Mouse (Mus musculus): ENCODE results near the gene Lingo3.

GRCm38 (mm10) chr10:80848571-80848970, 4.7 kb upstream of the Lingo3 start:
- no peak for TF ChIP-seq POLR2A (IDR thresholded peaks at IDR 0.05; ENCODE audit: low read depth, low read length)
- no peak for TF ChIP-seq CTCF (IDR thresholded peaks at IDR 0.05; ENCODE audit: extremely low read depth, insufficient read length, insufficient replicate concordance, low read depth, low read length)

All from small intestine, adult 2 months (tissue).